Mouse (Mus musculus) adipocyte (in vitro differentiated cells): ENCODE measurements around the gene Pik3r5.

Source experiments
- DNase-seq: peaks from one replicate; pipeline ENCODE4 v3.0.0-alpha.2; 2016; ENCODE audit warnings: low spot score

Gene Pik3r5

GRCm38 (mm10) chr11:68401428-68401827, 30.5 kb upstream of the Pik3r5 start:
- DNase-seq = no peak

GRCm38 (mm10) chr11:68404185-68404584, 27.7 kb upstream of the Pik3r5 start:
- no peak for DNase-seq

GRCm38 (mm10) chr11:68405576-68405975, 26.3 kb upstream of the Pik3r5 start:
- DNase-seq = no peak

GRCm38 (mm10) chr11:68407266-68407926, 24.5 kb upstream of the Pik3r5 start:
- DNase-seq = no peak

- peak; percentile 90 for DNase-seq
These were observed 23.8 kb upstream of the Pik3r5 start for GRCm38 (mm10) chr11:68408127-68408526.

GRCm38 (mm10) chr11:68417001-68417400, 14.9 kb upstream of the Pik3r5 start:
- DNase-seq = no peak

- DNase-seq = peak; percentile 7
These were observed 14.1 kb upstream of the Pik3r5 start for GRCm38 (mm10) chr11:68417831-68418230.

GRCm38 (mm10) chr11:68425492-68426315, 6.2 kb upstream of the Pik3r5 start:
- DNase-seq = no peak

- no peak for DNase-seq
These were observed 4.8 kb upstream of the Pik3r5 start for GRCm38 (mm10) chr11:68427083-68427570.

GRCm38 (mm10) chr11:68430662-68431061, 1.3 kb upstream of the Pik3r5 start:
- DNase-seq = no peak

GRCm38 (mm10) chr11:68432361-68433021, 570 bp downstream of the Pik3r5 start:
- DNase-seq = no peak

GRCm38 (mm10) chr11:68433534-68433933, 1.6 kb downstream of the Pik3r5 start:
- DNase-seq = no peak

GRCm38 (mm10) chr11:68434697-68435096, 2.8 kb downstream of the Pik3r5 start:
- no peak for DNase-seq

GRCm38 (mm10) chr11:68435601-68436000, 3.7 kb downstream of the Pik3r5 start:
- DNase-seq = no peak

- DNase-seq = no peak
These were observed 4.5 kb downstream of the Pik3r5 start for GRCm38 (mm10) chr11:68436376-68436775.

- DNase-seq = no peak
These were observed 8.2 kb downstream of the Pik3r5 start for GRCm38 (mm10) chr11:68440100-68440499.

GRCm38 (mm10) chr11:68440965-68441364, 9.0 kb downstream of the Pik3r5 start:
- no peak for DNase-seq

- DNase-seq = no peak
These were observed 10.4 kb downstream of the Pik3r5 start for GRCm38 (mm10) chr11:68442346-68442745.

- no peak for DNase-seq
These were observed 11.2 kb downstream of the Pik3r5 start for GRCm38 (mm10) chr11:68442983-68443638.

GRCm38 (mm10) chr11:68445901-68446300, 14.0 kb downstream of the Pik3r5 start:
- DNase-seq = no peak

GRCm38 (mm10) chr11:68446547-68446946, 14.6 kb downstream of the Pik3r5 start:
- no peak for DNase-seq

GRCm38 (mm10) chr11:68447242-68447641, 15.3 kb downstream of the Pik3r5 start:
- DNase-seq = no peak
